Mouse (Mus musculus) liver, adult 2 months (tissue): ENCODE measurements around the gene Omg.

ENCODE experiments used
- CTCF ChIP-seq: fragments of 200-500 bp; IDR thresholded peaks from 2 replicates; pipeline ENCODE4 v1.5.1; 2011; ENCODE audit warnings: low read depth, low read length, control low read depth
- POLR2A ChIP-seq: fragments of 200-500 bp; IDR thresholded peaks from 2 replicates; pipeline ENCODE4 v1.6.1; 2011; ENCODE audit warnings: low read length, control low read depth; ENCODE audit not compliant: insufficient read depth; ENCODE audit errors: extremely low read depth

DNA sequence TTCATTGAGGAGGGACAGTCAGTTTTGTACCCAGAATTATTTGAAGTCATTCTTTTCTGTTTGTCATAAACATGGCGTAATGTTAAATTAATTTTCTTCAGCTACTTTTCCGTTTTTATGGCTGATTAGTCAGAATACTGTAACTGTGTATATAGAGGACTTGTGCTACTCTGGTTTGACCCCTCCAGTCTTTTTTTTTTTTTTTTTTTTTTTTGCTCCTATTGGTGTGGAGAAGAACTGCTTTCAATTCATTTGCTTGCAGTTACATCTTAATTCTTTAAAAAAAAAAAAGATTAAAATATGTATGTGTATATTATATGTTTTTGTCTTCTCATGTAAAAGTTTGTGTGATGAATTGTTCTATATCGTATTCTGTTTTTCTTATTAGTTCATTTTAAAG is 8.1 kb upstream of the Omg start:
- TF ChIP-seq CTCF (no peak), POLR2A (no peak)
